Mouse (Mus musculus) kidney, postnatal 4 days (tissue): Measurements from ENCODE around the gene Ift20.
"Not testable (repeated sequence)": the region's sequence is repeated elsewhere in the genome, so short reads cannot be mapped to it uniquely, and the experiment has no call there.

ENCODE experiments used
- DNase-seq, 2 experiments: peaks; one replicate each; pipeline ENCODE4 v3.0.0; 2021; ENCODE audit warnings: mixed read lengths in 2 of 2

The Ift20 gene

DNA sequence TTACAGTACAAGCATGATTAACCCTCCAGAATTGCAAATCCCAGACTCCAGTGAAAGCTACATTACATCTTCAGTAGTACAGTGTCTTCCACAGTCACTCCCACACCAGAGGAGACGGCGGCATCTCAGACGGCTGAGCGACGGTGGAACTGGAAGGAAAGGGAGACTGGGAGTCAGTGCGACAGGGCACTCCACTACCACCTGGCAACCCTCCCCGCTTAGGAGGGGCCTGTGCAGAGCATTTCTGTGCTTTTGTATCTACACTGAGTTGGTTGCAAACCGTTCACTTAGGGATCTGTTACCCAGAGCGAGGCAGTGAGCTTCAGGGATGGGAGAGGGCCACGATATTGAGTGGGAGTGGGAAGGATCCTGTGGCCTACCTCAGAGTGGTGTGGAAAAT lies 32.7 kb downstream of the Ift20 start:
- peak in 1 of 2 experiments; percentile 17 for DNase-seq

GRCm38 (mm10) chr11:78569806-78570205 lies 33.6 kb downstream of the Ift20 start:
- peak in 1 of 2 experiments; percentile 25 for DNase-seq

DNA sequence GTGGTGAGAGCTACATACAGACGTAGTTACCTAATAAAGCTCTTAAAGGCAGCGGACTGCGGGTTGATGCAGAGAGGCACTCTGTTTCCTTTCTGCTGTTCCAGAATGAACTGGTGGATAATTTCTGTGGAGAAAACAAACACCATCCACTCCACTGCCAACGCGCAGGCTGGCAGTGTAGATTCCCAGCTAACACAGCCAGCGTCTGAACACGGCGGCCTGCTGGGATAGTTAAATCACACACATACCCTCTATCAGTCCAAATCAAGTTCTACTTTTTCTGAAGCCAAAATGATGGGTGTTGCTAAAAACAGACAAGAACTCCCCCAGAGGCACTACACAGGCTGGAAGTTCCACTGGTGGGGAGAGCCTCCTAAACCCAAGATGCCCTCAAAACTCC lies 35.3 kb downstream of the Ift20 start:
- no peak for DNase-seq

DNA sequence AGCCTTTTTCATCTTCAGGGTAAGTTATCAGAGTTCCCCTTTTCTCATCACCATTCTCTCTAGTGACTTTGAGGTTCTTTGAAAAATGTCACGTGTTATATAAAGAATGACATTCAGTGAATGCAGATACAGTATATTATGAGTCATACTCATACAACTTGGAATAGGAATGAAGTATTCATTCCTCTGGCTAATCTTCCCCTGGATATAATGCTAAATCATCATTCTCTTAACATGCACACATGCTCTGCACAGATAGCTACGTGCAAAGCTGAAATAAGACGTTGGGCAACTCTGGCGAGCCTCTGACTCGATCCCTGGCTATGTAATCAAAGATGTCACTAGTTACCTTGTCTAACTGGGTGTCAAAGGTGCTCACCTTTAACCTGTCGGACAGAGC lies 35.7 kb downstream of the Ift20 start:
- DNase-seq = no peak

DNA sequence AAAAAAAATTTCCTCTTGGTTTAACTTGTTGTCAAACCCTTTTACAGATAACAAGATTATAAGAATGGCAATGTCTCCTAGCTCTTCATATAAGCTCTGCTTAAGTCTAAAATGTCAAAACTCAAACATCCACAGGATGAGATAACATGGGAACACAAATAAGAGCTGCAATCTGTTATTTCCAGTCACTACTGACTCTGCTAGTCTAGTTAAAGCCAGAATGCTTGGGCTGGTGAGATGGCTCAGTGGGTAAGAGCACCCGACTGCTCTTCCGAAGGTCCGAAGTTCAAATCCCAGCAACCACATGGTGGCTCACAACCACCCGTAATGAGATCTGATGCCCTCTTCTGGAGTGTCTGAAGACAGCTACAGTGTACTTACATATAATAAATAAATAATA lies 37.9 kb downstream of the Ift20 start:
- DNase-seq = not testable (repeated sequence)

- no peak for DNase-seq
These were observed 38.4 kb downstream of the Ift20 start for GRCm38 (mm10) chr11:78574536-78574935.

DNA sequence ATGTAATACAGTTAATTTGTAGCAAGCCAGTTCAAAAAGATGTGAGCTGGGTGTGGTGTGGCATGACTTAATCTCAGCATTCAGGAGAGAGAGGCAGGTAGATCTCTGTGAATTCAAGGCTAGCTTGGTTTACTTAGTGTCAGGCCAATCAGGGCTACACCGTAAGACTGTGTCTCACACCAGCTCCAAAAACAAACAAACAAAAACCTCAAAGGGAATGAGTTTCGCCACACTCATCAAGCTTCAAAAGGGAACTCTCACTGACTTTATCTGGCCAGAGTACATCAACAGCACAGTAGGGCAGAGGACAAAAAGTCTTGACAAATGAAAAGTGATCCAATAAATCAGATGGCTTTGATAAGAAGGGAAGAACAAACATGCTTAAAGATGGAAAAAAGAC lies 38.8 kb downstream of the Ift20 start:
- DNase-seq = no peak

- DNase-seq = no peak
These were observed 46.7 kb downstream of the Ift20 start for GRCm38 (mm10) chr11:78582848-78583247.

- DNase-seq = no peak
These were observed 49.9 kb downstream of the Ift20 start for GRCm38 (mm10) chr11:78586099-78586498.

- DNase-seq = not testable (repeated sequence)
These were observed 51.5 kb downstream of the Ift20 start for GRCm38 (mm10) chr11:78587677-78588076.
